Mouse (Mus musculus) bone marrow, adult 2 months (tissue): Measurements from ENCODE around the gene 1700069L16Rik. TPM values are rescaled to one million over a fixed set of nuclear protein-coding genes. Genes with fewer than 3 reads are reported as not detected.

Experiments used
- H3K27ac ChIP-seq: fragments of 200-500 bp; 2 replicates; pipeline ENCODE4 v1.5.1; 2012; ENCODE audit warnings: low read depth, mild to moderate bottlenecking, control low read depth, inconsistent platforms, low read length; ENCODE audit not compliant: control insufficient read depth, poor library complexity, insufficient read depth
- H3K4me1 ChIP-seq: fragments of 200-500 bp; 2 replicates; pipeline ENCODE4 v1.6.1; 2011; ENCODE audit warnings: low read length; ENCODE audit not compliant: control insufficient read depth, insufficient read depth
- H3K4me3 ChIP-seq: fragments of 200-500 bp; replicated peaks from 2 replicates; pipeline ENCODE3; 2011; ENCODE audit warnings: mild to moderate bottlenecking, low read depth, low read length, control low read depth; ENCODE audit not compliant: control insufficient read depth
- CTCF ChIP-seq: fragments of 200-500 bp; IDR thresholded peaks from 2 replicates; pipeline ENCODE4 v1.5.1; 2011; ENCODE audit warnings: low read length, control low read depth; ENCODE audit not compliant: control insufficient read depth, insufficient read depth
- POLR2A ChIP-seq: fragments of 200-500 bp; IDR thresholded peaks from 2 replicates; pipeline ENCODE4 v1.6.1; 2011; ENCODE audit warnings: low read depth, mild to moderate bottlenecking, control low read depth, low read length, borderline replicate concordance; ENCODE audit not compliant: control insufficient read depth
- whole genome bisulfite sequencing: fragments of 180-500 bp; shearing (Covaris S2); methylation state at CpG from one replicate; pipeline ENCODE4 v1.1.7; 2018; 5-methylcytosine and 5-hydroxymethylcytosine counted together
- polyA plus RNA-seq: library from polyadenylated mRNA; stranded (reverse); fragments of >200 nt; gene quantifications from 2 replicates; pipeline ENCODE4 v1.2.4, GENCODE M21; 2011; ENCODE audit warnings: low replicate concordance; ENCODE audit not compliant: missing spikeins, insufficient read depth, insufficient read length

Gene 1700069L16Rik
- polyA plus RNA-seq, 1 experiment = not detected

DNA sequence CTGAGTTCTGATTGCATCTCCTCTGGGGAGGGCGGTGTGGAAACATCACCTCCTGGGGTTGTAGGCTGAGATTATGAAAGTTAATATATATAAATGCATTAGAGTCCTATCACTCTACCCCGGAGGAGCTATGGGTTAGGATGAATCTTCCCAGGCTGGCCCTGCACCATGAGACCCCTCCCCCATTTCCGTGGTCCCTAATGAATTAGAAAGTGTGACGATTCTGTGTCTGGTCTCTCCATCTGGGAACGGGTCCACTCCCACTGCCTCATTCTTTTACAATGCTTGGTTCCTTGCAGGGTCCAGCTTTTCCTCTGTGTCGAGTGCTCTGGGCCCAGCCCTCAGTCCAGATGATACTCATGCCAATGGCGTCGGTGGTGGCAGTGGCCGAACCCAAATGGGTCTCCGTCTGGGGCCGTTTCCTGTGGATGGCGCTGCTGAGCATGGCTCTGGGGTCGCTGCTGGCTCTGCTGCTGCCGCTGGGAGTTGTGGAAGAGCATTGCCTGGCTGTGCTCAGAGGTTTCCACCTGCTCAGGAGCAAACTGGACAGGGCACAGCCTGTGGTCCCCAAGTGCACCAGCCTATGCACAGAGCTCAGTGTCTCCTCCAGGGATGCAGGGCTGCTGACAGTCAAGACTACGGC lies 12.1 kb upstream of the 1700069L16Rik start:
- WGBS = 57% methylated on average over 15 of the region's 15 CpGs
- peaks cover 1% of the 10 kb centered on the region; the same call in 1 of the 2 replicates for H3K4me1 ChIP-seq
- H3K4me3 ChIP-seq = peak overlapping the region; percentile 83
- H3K27ac ChIP-seq = no peak overlapping the region
- TF ChIP-seq CTCF (no peak), POLR2A (no peak)

GRCm38 (mm10) chr5:113736113-113736502 lies 11.5 kb upstream of the 1700069L16Rik start:
- H3K4me3 ChIP-seq = peak overlapping the region; percentile 83
- no peak for TF ChIP-seq CTCF
- TF ChIP-seq POLR2A = no peak
- H3K27ac ChIP-seq = peak overlapping the region; percentile 97
- H3K4me1 ChIP-seq = peaks cover 1% of the 10 kb centered on the region; the same call in 1 of the 2 replicates
- WGBS = 1% methylated on average over 10 of the region's 10 CpGs

DNA sequence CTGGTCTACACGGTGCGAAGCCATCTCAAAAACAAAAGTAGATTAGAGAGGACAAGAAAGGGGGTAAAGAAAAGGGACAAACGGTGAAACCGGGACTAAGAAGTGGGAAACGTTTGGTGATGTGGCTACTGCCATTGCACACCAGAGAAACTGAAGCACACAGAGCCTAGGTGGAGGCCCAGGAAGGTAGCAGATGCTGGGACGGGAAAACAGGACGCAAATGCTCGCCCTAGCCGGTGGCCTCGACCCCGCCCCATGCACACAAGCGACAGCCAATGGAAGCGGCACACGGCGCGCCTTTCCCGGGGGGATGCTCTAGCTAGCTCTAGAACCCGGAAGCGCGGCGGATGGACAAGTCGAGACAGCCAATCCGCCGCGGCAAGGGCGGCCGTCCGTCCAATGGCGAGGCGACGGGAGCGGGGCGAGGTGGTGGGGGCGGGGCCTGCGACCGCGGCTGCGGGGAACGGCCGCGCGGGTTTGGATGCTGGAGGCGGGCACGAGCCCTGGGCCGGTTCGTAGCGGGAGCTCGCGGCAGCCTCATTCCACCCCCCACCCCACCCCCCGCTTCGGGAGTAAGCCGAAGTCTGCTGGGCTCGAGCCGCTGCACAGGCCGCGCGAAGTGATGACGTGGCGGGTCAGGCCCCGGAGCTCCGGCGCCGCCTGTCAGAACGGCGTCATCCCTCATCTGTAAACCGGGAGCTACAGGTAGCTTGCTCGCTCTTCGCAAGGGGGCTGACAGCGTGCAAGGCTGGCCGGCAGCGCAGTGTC lies 11.0 kb upstream of the 1700069L16Rik start, which contains the start of gene Ficd:
Gene Ficd (plus strand): TSS at position 459 of the 768 bp plus-strand sequence.
- WGBS = under 1% methylated on average over 71 of the region's 71 CpGs
- H3K4me1 ChIP-seq = peaks cover 1% of the 10 kb centered on the region; the same call in 1 of the 2 replicates
- peak within 1 kb of the TSS; percentile 83 for H3K4me3 ChIP-seq
- peak within 1 kb of the TSS; percentile 97 for H3K27ac ChIP-seq
- TF ChIP-seq POLR2A = peak; percentile 62; the same call in 1 of the 2 replicates
- TF ChIP-seq CTCF = no peak

DNA sequence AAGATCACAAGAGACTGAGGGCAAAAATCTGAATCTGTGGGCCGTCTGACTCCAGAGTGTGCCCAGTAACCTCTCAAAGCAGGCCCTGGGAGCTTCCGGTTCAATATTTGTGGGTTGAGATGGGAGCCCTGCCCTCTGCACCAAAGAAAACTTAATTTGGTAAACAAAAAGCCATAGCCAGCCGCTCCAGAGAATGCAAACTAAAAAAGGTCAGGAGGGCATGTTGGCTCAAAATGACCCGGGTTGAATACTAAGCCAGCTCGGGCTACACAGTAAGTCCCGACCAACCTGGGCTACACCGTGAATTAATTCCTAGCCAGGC lies 10.4 kb upstream of the 1700069L16Rik start:
- H3K4me3 ChIP-seq = peak overlapping the region; percentile 83
- 31% methylated on average over 7 of the region's 7 CpGs for WGBS
- H3K27ac ChIP-seq = peak overlapping the region; percentile 97
- peaks cover 1% of the 10 kb centered on the region; the same call in 1 of the 2 replicates for H3K4me1 ChIP-seq
- TF ChIP-seq CTCF (no peak), POLR2A (no peak)

DNA sequence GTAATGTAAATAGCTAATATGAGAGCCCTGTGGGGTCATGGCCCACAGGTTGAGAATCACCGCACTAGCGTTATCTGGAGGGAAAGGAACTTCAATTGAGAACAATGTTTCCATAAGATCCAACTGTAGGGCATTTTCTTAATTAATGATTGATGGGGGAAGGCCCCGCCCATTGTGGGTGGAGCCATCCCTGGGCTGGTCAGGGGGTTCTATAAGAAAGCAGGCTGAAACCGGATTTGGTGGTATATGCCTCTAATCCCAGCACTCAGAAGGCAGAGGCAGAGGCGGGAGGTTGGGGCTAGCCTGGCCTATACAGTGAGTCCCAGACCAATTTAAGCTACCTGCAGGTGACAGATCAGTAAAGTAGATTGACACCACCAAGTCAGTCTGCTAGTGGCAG lies 9.8 kb upstream of the 1700069L16Rik start:
- WGBS = 80% methylated on average over 5 of the region's 5 CpGs
- H3K27ac ChIP-seq = no peak overlapping the region
- peaks cover 1% of the 10 kb centered on the region; the same call in 1 of the 2 replicates for H3K4me1 ChIP-seq
- no peak overlapping the region for H3K4me3 ChIP-seq
- TF ChIP-seq POLR2A (no peak), CTCF (no peak)

GRCm38 (mm10) chr5:113732182-113732581 lies 7.6 kb upstream of the 1700069L16Rik start:
- no peak overlapping the region for H3K4me3 ChIP-seq
- H3K4me1 ChIP-seq = peaks cover 1% of the 10 kb centered on the region; the same call in 1 of the 2 replicates
- peak; percentile 74 for TF ChIP-seq CTCF
- TF ChIP-seq POLR2A = no peak
- 28% methylated on average over 6 of the region's 6 CpGs for WGBS
- no peak overlapping the region for H3K27ac ChIP-seq

GRCm38 (mm10) chr5:113731174-113731573 lies 6.6 kb upstream of the 1700069L16Rik start:
- WGBS = 82% methylated on average over 7 of the region's 7 CpGs
- Histone ChIP-seq H3K4me1 (peaks cover 1% of the 10 kb centered on the region; the same call in 1 of the 2 replicates), H3K4me3 (no peak overlapping the region), H3K27ac (no peak overlapping the region)
- TF ChIP-seq CTCF (no peak), POLR2A (no peak)

DNA sequence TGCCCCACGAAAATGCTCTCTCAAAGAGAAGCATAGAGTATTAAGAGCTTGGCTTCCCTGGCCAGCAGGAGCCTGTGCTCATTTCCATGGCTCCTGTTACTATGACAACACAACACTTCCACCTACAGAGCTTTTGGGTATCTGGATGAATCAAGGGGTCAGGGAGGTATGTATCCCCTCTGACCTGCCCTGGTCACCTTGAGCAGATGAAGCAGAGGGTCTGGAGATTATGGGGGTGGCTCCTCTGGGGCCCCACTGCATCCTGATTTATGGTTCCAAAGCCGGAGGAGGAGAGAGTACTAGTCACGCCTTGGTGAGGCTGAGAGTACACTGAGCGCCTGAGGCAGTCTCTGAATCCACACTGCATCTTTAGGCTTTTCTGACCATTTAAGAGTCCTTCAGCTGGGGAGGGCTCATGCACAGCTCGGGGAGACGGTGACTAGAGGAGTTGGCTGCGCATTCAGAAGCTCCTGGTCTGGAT lies 6.1 kb upstream of the 1700069L16Rik start:
- peaks cover 1% of the 10 kb centered on the region; the same call in 1 of the 2 replicates for H3K4me1 ChIP-seq
- H3K4me3 ChIP-seq = no peak overlapping the region
- TF ChIP-seq POLR2A (no peak), CTCF (no peak)
- WGBS = 68% methylated on average over 7 of the region's 7 CpGs
- H3K27ac ChIP-seq = no peak overlapping the region
